Mouse (Mus musculus) cortical plate, adult 2 months (tissue): ENCODE measurements around the gene Gm28053. TPM values are rescaled to one million over a fixed set of nuclear protein-coding genes. Genes with fewer than 3 reads are reported as not detected.
"Not testable (repeated sequence)": the region's sequence is repeated elsewhere in the genome, so short reads cannot be mapped to it uniquely, and the experiment has no call there.

Experiments
- H3K27ac ChIP-seq: fragments of 200-500 bp; 2 replicates; pipeline ENCODE4 v1.5.1; 2012; ENCODE audit warnings: low read length, control low read depth, inconsistent platforms; ENCODE audit not compliant: insufficient read depth
- H3K4me1 ChIP-seq: fragments of 200-500 bp; 2 replicates; pipeline ENCODE4 v1.6.1; 2011; ENCODE audit warnings: low read length; ENCODE audit not compliant: control insufficient read depth, insufficient read depth
- H3K4me3 ChIP-seq: fragments of 200-500 bp; 2 replicates; pipeline ENCODE4 v1.5.1; 2011; ENCODE audit warnings: mild to moderate bottlenecking, low read length, control low read depth; ENCODE audit not compliant: insufficient read depth
- CTCF ChIP-seq: fragments of 200-500 bp; IDR thresholded peaks from 2 replicates; pipeline ENCODE4 v1.5.1; 2011; ENCODE audit warnings: mild to moderate bottlenecking, control low read depth, low read length; ENCODE audit not compliant: insufficient read depth; ENCODE audit errors: extremely low read depth
- POLR2A ChIP-seq: fragments of 200-500 bp; IDR thresholded peaks from 2 replicates; pipeline ENCODE4 v1.6.1; 2011; ENCODE audit warnings: mild to moderate bottlenecking, low read length, control low read depth; ENCODE audit not compliant: insufficient read depth; ENCODE audit errors: extremely low read depth
- polyA plus RNA-seq: library from polyadenylated mRNA; depleted of rRNA; stranded (reverse); fragments of >200 nt; gene quantifications from 2 replicates; pipeline ENCODE4 v1.2.3, GENCODE M21; 2012

Gene Gm28053
- polyA plus RNA-seq, 1 experiment: 1.0 TPM

- peaks cover 1% of the 10 kb centered on the region; the same call in 1 of the 2 replicates for H3K4me1 ChIP-seq
- no peak overlapping the region for H3K27ac ChIP-seq
- TF ChIP-seq CTCF (no peak), POLR2A (no peak)
- no peak overlapping the region for H3K4me3 ChIP-seq
Observed at GRCm38 (mm10) chr6:48680421-48680820, 38.0 kb upstream of the Gm28053 start.

GRCm38 (mm10) chr6:48681472-48682090 lies 36.8 kb upstream of the Gm28053 start:
- Histone ChIP-seq H3K4me1 (peaks cover 1% of the 10 kb centered on the region; the same call in 1 of the 2 replicates), H3K27ac (no peak overlapping the region; the same call in 1 of the 2 replicates), H3K4me3 (no peak overlapping the region)
- TF ChIP-seq POLR2A (no peak), CTCF (no peak)

GRCm38 (mm10) chr6:48682271-48682670 lies 36.1 kb upstream of the Gm28053 start:
- Histone ChIP-seq H3K27ac (no peak overlapping the region), H3K4me3 (no peak overlapping the region), H3K4me1 (peaks cover 1% of the 10 kb centered on the region; the same call in 1 of the 2 replicates)
- TF ChIP-seq CTCF (no peak), POLR2A (no peak)

GRCm38 (mm10) chr6:48683263-48683821 lies 35.1 kb upstream of the Gm28053 start:
- H3K4me1 ChIP-seq, H3K4me3 ChIP-seq, H3K27ac ChIP-seq: not testable (repeated sequence)

GRCm38 (mm10) chr6:48684319-48684718 lies 34.1 kb upstream of the Gm28053 start, which contains the start of gene Gimap4:
Gene Gimap4 (plus strand): TSS chr6:48684549.
- no peak within 1 kb of the TSS for H3K27ac ChIP-seq
- peaks cover 1% of the 10 kb centered on the region; the same call in 1 of the 2 replicates for H3K4me1 ChIP-seq
- no peak within 1 kb of the TSS for H3K4me3 ChIP-seq
- TF ChIP-seq POLR2A (no peak), CTCF (no peak)

GRCm38 (mm10) chr6:48684806-48685205 lies 33.6 kb upstream of the Gm28053 start:
- no peak for TF ChIP-seq CTCF
- TF ChIP-seq POLR2A: no peak
- Histone ChIP-seq H3K4me3 (no peak overlapping the region), H3K27ac (no peak overlapping the region), H3K4me1 (peaks cover 1% of the 10 kb centered on the region; the same call in 1 of the 2 replicates)

GRCm38 (mm10) chr6:48685251-48685650 lies 33.2 kb upstream of the Gm28053 start:
- no peak overlapping the region for H3K27ac ChIP-seq
- no peak for TF ChIP-seq CTCF
- no peak for TF ChIP-seq POLR2A
- no peak overlapping the region for H3K4me3 ChIP-seq
- peaks cover 1% of the 10 kb centered on the region; the same call in 1 of the 2 replicates for H3K4me1 ChIP-seq

- no peak overlapping the region for H3K27ac ChIP-seq
- H3K4me1 ChIP-seq: peaks cover 1% of the 10 kb centered on the region; the same call in 1 of the 2 replicates
- TF ChIP-seq POLR2A: no peak
- TF ChIP-seq CTCF: no peak
- H3K4me3 ChIP-seq: no peak overlapping the region
Observed at GRCm38 (mm10) chr6:48685694-48686665, 32.4 kb upstream of the Gm28053 start.

GRCm38 (mm10) chr6:48687077-48687476 lies 31.3 kb upstream of the Gm28053 start:
- Histone ChIP-seq H3K27ac (no peak overlapping the region), H3K4me1 (peaks cover under 1% of the 10 kb centered on the region; the same call in 1 of the 2 replicates), H3K4me3 (no peak overlapping the region)
- no peak for TF ChIP-seq POLR2A
- no peak for TF ChIP-seq CTCF

- no peak overlapping the region for H3K27ac ChIP-seq
- no peak overlapping the region for H3K4me3 ChIP-seq
- no peaks in the 10 kb centered on the region for H3K4me1 ChIP-seq
- TF ChIP-seq POLR2A: no peak
- TF ChIP-seq CTCF: no peak
Observed at GRCm38 (mm10) chr6:48689320-48689719, 29.1 kb upstream of the Gm28053 start.
